Mouse (Mus musculus) 3134 (cell line): Measurements from ENCODE around the gene A2ml1.

Experiments used
- DNase-seq: peaks from one replicate; pipeline ENCODE4 v3.0.0-alpha.2; 2011; ENCODE audit warnings: low spot score; ENCODE audit not compliant: insufficient read length; ENCODE audit errors: extremely low read depth

Gene A2ml1

DNA sequence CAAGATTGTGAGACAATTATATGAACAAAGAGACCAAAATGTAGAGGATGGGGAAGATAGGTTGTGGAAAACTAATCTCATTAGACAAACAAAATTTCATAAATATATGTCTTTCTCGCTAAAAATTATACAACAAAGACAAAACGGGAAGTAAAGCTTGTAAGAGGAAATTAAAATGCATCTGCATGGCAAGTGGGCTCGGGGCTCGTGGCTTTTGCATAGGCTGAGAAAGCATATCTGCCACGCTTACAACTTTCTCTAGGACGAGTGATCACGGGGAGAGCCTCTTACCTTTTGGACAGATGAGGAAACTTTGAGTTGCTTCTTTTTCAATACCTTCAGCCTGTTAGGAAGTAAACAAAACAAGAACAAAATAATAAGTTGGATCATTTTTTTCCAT lies 27.4 kb downstream of the A2ml1 start:
- DNase-seq = no peak

GRCm38 (mm10) chr6:128549463-128550452 lies 31.6 kb downstream of the A2ml1 start:
- peak; percentile 10 for DNase-seq

GRCm38 (mm10) chr6:128548532-128548931 lies 32.9 kb downstream of the A2ml1 start:
- DNase-seq = no peak

DNA sequence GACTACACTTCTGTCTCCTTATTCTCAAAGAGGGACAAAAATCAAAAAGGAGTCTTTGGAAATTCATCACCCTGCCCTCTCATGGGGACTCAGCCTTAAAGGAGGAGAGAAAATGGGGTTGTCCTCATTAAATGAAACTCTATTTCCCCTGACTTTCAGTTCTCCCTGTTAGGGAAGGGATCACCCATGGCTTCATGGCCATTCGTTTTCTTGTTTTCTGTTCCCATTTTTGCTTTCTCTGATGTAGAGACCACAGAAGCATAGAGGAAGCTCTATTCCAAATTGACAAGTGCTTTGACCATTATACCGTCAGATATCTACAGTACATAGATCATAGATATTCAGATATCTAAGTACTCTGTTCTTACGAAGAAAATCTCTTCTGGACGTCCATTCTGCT lies 36.0 kb downstream of the A2ml1 start:
- no peak for DNase-seq

DNA sequence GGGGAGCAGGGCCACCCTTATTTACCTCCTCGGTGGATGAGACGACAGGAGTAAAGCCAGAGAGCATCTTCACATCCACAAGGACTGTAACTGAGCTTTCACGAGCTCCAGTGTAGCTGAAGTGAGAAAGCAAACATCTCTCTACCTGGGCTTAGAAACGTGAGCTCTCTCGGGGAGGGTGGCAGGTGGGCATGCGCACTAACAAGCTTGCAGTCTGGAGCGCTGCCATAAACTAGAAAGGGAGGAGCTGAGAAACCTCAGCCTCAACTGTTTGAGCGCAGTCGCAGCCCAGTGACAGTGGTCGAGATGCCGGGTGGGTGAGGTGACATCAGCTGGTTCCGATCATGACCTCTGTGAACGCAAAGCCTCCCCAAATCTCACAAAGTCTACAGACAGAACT lies 38.2 kb downstream of the A2ml1 start:
- no peak for DNase-seq

- no peak for DNase-seq
Measured at GRCm38 (mm10) chr6:128535250-128535649, 46.2 kb downstream of the A2ml1 start.

GRCm38 (mm10) chr6:128533296-128533695 lies 48.1 kb downstream of the A2ml1 start:
- no peak for DNase-seq

DNA sequence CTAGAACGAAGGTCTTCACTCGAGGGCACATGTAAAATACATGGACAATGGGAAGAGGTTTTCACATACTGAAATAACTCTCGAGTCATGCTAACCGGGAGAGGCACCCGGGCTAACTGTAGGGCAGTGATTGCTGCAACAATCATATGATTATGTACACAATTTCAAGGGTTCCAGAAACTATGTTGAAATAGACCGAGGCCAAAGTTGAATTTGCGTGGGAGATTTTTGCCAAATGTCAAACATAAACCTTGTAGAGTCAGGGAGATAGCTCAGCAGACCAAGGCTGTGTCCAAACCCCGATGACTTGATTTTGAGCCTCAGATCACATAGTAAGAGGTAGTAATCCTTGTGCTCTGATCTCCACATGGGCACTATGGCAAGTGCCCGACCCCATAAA lies 48.7 kb downstream of the A2ml1 start:
- no peak for DNase-seq

DNA sequence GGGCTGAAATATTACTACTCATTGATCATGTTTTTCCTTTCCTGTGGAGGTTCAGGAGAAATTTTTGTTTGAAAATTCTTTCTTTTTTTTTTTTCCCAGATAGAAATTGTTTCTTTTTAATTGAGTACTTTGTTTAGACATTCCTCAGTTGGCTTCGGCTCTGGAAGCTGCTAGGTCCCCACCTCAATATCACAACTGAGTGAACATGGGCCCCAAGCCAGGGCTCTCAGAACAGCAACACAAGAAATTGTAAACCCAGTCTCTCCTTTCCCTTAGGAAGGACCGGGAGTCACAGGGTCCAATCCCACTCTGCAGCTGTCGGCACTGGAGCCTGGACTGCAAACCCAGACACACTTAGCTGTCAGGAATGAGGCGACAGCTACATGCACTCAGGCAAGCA lies 52.9 kb downstream of the A2ml1 start:
- no peak for DNase-seq

- DNase-seq = no peak
Measured at GRCm38 (mm10) chr6:128527110-128527509, 54.3 kb downstream of the A2ml1 start.

- no peak for DNase-seq
Measured at GRCm38 (mm10) chr6:128526601-128527000, 54.8 kb downstream of the A2ml1 start, which contains the start of gene Pzp. Gene Pzp, minus strand, starts transcription at chr6:128526720.

- no peak for DNase-seq
Measured at GRCm38 (mm10) chr6:128525801-128526200, 55.6 kb downstream of the A2ml1 start.

DNA sequence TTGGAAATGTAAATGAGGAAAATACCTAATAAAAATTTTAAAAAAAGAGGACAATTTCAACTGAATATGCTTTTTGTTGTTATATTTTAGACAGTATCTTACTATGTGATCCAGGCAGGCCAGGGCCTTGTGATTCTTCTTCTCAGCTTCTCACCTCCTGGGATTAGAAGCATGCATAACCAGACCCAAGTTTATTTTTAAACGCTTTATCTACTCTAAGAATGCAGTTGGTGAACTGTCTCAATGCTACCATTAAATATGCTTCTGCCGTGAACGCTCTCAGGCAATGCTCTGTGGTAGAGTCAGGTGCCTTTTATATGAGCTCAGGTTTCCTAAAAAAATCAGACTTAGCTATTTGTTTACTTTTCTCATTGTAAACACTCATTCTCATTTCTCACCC lies 58.0 kb downstream of the A2ml1 start:
- DNase-seq = no peak

DNA sequence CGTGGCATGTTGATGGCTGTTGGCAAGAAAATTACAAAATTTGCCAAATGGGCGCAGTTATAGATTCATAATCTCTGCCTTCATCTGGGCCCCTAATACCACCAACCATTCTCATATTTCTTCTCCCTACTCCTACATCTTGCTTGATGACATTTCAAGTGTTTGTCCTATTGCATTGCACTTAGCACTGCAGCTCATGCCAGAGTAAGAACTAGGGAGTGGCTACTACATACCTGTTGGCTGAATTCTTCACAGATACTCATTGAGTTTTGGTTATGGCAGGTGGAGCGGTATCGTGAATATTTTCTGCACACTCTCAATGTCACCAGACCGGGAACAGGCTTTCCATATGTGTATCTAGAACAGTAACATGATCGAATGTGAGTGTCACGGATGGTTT lies 62.2 kb downstream of the A2ml1 start:
- no peak for DNase-seq

DNA sequence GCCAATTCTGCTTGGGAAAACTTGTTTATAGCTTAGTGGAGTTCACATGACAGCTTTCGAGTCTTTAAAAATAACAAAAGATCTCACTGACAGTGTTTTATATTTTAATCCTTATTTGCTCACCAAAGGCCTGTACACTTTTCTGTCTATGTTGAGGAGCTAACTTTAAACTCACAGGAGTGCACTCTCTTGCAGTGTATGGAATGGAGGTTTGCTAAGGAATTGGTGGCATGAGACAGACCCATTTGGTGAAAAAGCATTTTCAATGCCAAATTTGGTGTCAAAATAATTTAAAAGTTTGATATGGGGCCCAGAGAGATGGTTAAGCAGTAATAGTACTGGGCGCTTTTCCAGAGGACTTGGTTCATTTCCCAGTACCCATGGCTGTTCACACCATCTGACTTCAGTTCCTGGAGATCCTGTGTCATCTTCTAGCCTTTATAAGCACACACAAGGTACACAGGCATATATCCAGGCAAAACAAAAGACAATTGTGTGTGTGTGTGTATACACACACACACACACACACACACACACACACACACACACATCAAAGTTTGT lies 75.7 kb downstream of the A2ml1 start:
- no peak for DNase-seq

DNA sequence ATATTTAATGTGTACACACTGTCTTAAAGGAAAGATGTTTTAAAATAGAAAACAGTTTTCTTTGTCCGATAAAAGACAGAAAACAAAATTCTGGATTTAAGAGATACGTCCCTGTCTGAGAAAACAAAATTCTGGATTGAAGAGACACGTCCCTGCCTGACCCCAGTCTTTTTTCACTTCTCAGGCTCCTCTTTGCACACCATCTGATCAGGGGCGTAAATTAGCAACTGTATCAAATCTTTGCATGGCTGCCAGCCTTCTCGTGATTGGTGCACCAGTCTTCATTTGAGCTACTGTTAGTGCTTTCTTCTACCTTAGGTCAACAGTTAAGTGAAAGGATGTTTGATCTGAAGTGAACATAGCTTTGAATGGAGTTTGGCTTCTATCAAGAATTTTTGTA lies 76.7 kb downstream of the A2ml1 start:
- DNase-seq = no peak

- no peak for DNase-seq
Measured at GRCm38 (mm10) chr6:128495346-128495745, 86.1 kb downstream of the A2ml1 start.

- no peak for DNase-seq
Measured at GRCm38 (mm10) chr6:128494646-128495331, 86.6 kb downstream of the A2ml1 start.

DNA sequence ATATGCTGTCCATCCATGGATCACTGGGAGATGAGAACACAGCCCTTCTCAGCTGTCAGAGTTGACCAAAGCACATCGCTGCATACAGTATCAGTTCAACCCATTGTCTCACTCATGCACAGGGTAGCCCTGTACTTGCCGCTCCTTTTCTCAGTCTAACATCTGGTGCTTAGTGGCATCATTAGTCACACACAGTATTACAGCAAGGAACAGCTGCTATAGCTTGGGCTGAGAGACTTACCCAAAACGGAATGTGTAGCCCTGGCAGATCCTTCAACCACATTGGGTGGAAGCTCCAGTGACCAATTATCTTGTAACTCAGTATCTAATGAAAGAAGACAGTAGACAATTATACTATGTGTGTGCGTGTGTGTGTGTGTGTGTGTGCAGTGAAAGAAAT lies 89.5 kb downstream of the A2ml1 start:
- no peak for DNase-seq

DNA sequence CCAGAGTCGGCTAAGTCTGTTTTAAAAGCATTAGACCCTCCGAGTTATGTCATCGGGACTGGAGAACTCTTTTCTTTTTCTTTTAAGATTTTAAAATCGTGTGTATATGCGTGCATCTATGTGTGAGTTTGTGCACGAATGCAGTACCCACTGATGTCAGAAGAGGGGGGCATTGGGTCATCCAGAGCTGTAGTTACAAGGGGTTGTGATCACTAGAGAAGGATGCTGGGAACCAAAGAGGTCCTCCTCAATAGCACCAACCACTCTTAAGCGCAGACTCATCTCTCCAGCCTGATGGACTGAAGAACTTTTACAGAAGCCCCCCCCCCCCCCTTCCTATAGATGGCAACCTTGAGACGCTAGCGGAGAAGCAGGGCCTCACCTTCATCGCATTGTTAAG lies 91.3 kb downstream of the A2ml1 start:
- no peak for DNase-seq
